19 mouse cellular contexts compared by ENCODE assay signal in the genomic region with DNA sequence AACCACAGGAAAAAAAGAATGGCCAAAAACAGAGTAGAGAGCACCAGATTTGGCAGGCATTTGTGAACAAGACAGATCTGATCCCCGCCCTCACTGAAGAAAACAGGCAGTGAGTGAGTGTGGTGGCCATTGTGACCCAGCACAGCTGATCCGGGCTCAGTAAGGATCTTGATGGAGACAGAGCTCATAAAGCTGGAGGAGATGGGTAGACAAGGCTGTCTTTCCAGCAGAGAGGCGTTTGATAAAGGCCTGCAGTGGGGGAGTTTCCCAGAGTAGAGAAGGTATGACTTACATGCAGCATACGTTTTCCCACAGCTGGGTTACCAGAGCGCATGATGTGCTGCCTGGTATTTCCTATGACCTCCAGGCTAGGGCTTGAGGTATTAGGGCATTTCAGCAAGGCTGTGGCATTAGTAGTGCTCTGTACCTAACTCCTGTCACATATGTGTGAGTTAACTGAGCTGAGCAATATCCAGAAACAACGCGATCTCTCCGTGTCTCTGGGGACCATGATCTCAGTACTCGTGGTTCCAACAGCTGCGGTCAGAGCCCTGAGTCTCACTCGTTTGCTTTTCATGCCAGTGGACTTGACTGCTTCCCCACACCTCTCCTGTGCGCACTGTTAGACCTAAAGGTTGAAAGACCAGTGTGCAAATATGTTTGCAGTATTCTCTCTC. TPM values are rescaled to one million over a fixed set of nuclear protein-coding genes. Genes with fewer than 3 reads are reported as not detected.
DNase-seq lines count a peak whose midpoint lies in the region; ATAC-seq and TF ChIP-seq lines count a peak whose summit lies in the region.
"Had no signal": no experiment of that assay in that cellular context is flagged by ENCODE, and none has a peak within 500 bp of the region (broad histone marks: within the 10 kb centered on the region; RNA-seq: fewer than 3 reads in every experiment).

No protein-coding gene starts in this region.

- H3K27me3 ChIP-seq in heart, adult 2 months (ENCODE audit: control insufficient read depth, insufficient read depth, low read length) = no peaks in the 10 kb centered on the region
- no peaks in the 10 kb centered on the region for H3K27me3 ChIP-seq in heart, embryonic 10.5 days (ENCODE audit: insufficient read depth, poor library complexity, severe bottlenecking)
- H3K27me3 ChIP-seq in kidney, adult 2 months (replicated peaks; ENCODE audit: control insufficient read depth, insufficient read depth, low read length) = no peaks in the 10 kb centered on the region
- H3K27me3 ChIP-seq in kidney, embryonic 16.5 days (ENCODE audit: insufficient read depth, low read length) = no peaks in the 10 kb centered on the region
- H3K27me3 ChIP-seq in testis, adult 2 months (ENCODE audit: control insufficient read depth, insufficient read depth, low read length) = no peaks in the 10 kb centered on the region
- H3K27me3 ChIP-seq: embryonic facial prominence, embryonic 13.5 days; limb, embryonic 13.5 days; megakaryocyte, embryonic 14.5 days; midbrain, embryonic 13.5 days had no signal

- H3K9me3 ChIP-seq in heart, embryonic 10.5 days = no peaks in the 10 kb centered on the region
- H3K9me3 ChIP-seq in kidney, embryonic 16.5 days (ENCODE audit: low read length) = no peaks in the 10 kb centered on the region
- H3K9me3 ChIP-seq: embryonic facial prominence, embryonic 13.5 days; megakaryocyte, embryonic 14.5 days; midbrain, embryonic 13.5 days had no signal

- peaks cover 1% of the 10 kb centered on the region; the same call in 1 of the 2 replicates for H3K4me1 ChIP-seq in heart, adult 2 months (ENCODE audit: control insufficient read depth, insufficient read depth, low read length)
- no peaks in the 10 kb centered on the region for H3K4me1 ChIP-seq in heart, embryonic 10.5 days
- H3K4me1 ChIP-seq in kidney, adult 2 months (ENCODE audit: control insufficient read depth, insufficient read depth, low read length) = peaks cover 9% of the 10 kb centered on the region
- H3K4me1 ChIP-seq in kidney, embryonic 16.5 days (ENCODE audit: insufficient read depth, low read length) = no peaks in the 10 kb centered on the region
- H3K4me1 ChIP-seq in testis, adult 2 months (ENCODE audit: control insufficient read depth, insufficient read depth, low read length) = no peaks in the 10 kb centered on the region
- H3K4me1 ChIP-seq: embryonic facial prominence, embryonic 13.5 days; limb, embryonic 13.5 days; midbrain, embryonic 13.5 days had no signal

- no peak for ATAC-seq in kidney, embryonic 16.5 days (ENCODE audit: low FRiP score, low TSS enrichment)
- ATAC-seq: forebrain, embryonic 14.5 days; inflammation-experienced regulatory T-cells, adult 6 months; midbrain, embryonic 13.5 days had no signal

- intact Hi-C loops in heart, adult 2 months (cut with DNase I) = no loop called here

- TF ChIP-seq EP300 in heart, adult 2 months (IDR thresholded peaks at IDR 0.05; ENCODE audit: insufficient read depth, low read depth, low read length) = no peak

- no peak overlapping the region for H3K4me3 ChIP-seq in heart, adult 2 months
- H3K4me3 ChIP-seq in heart, embryonic 10.5 days = no peak overlapping the region
- H3K4me3 ChIP-seq in kidney, adult 2 months (ENCODE audit: insufficient read depth, low read depth, low read length) = no peak overlapping the region
- H3K4me3 ChIP-seq in kidney, embryonic 16.5 days (ENCODE audit: low read length) = no peak overlapping the region
- peak overlapping the region; percentile 5 for H3K4me3 ChIP-seq in testis, adult 2 months (ENCODE audit: control insufficient read depth, low read depth, low read length)
- H3K4me3 ChIP-seq: embryonic facial prominence, embryonic 13.5 days; limb, embryonic 13.5 days; megakaryocyte, embryonic 14.5 days; midbrain, embryonic 13.5 days had no signal

- no peak overlapping the region for H3K9ac ChIP-seq in heart, adult 2 months (ENCODE audit: low read depth, low read length)
- H3K9ac ChIP-seq in kidney, embryonic 16.5 days (replicated peaks; ENCODE audit: low read length) = no peak overlapping the region
- H3K9ac ChIP-seq: embryonic facial prominence, embryonic 13.5 days; hindbrain, embryonic 14.5 days; limb, embryonic 13.5 days; midbrain, embryonic 13.5 days had no signal

- H3K79me2 ChIP-seq in heart, adult 2 months (replicated peaks; ENCODE audit: control insufficient read depth, insufficient read depth, low read length) = no peaks in the 10 kb centered on the region

- WGBS in heart, adult 2 months = 58% methylated on average over 12 of the region's 12 CpGs
- WGBS in heart, embryonic 10.5 days = 91% methylated on average over 12 of the region's 12 CpGs
- 68% methylated on average over 12 of the region's 12 CpGs for WGBS in kidney, adult 2 months
- WGBS in kidney, embryonic 16.5 days = 80% methylated on average over 12 of the region's 12 CpGs

- DNase-seq in heart, adult 2 months = peak in 1 of 2 experiments; percentile 41
- no peak for DNase-seq in heart, embryonic 10.5 days (ENCODE audit: low spot score)
- no peak for DNase-seq in kidney, adult 2 months
- DNase-seq in testis, postnatal 14 days (ENCODE audit: low spot score) = no peak
- no peak for DNase-seq in layer of hippocampus, adult 11-12 months (ENCODE audit: low spot score)
- DNase-seq: adrenal gland, postnatal 10 days; kidney, postnatal 4 days; layer of hippocampus, adult 9-11 months had no signal

- no peak for TF ChIP-seq POLR2A in heart, adult 2 months (IDR thresholded peaks at IDR 0.05; ENCODE audit: insufficient read depth, low read depth, low read length)
- no peak for TF ChIP-seq POLR2A in kidney, adult 2 months (IDR thresholded peaks at IDR 0.05; ENCODE audit: low read depth, low read length)
- TF ChIP-seq POLR2A in testis, adult 2 months (IDR thresholded peaks at IDR 0.05; ENCODE audit: control insufficient read depth, low read depth, low read length) = no peak

- H3K4me2 ChIP-seq in kidney, embryonic 16.5 days (replicated peaks; ENCODE audit: low read depth, low read length) = no peak overlapping the region
- H3K4me2 ChIP-seq: embryonic facial prominence, embryonic 13.5 days; hindbrain, embryonic 14.5 days; limb, embryonic 13.5 days; midbrain, embryonic 13.5 days had no signal

- peaks cover 9% of the 10 kb centered on the region for H3K36me3 ChIP-seq in heart, adult 2 months (ENCODE audit: control insufficient read depth, insufficient read depth, low read length)
- H3K36me3 ChIP-seq in heart, embryonic 10.5 days = peaks cover 74% of the 10 kb centered on the region
- peaks cover 11% of the 10 kb centered on the region for H3K36me3 ChIP-seq in kidney, adult 2 months (ENCODE audit: control insufficient read depth, insufficient read depth, low read length)
- peaks cover 74% of the 10 kb centered on the region for H3K36me3 ChIP-seq in kidney, embryonic 16.5 days (ENCODE audit: insufficient read depth, low read length)
- peaks cover 5% of the 10 kb centered on the region for H3K36me3 ChIP-seq in testis, adult 2 months (ENCODE audit: control insufficient read depth, insufficient read depth, low read length)

- peak overlapping the region; percentile 38 for H3K27ac ChIP-seq in heart, adult 2 months
- H3K27ac ChIP-seq in heart, embryonic 10.5 days = no peak overlapping the region
- H3K27ac ChIP-seq in kidney, adult 2 months (ENCODE audit: insufficient read depth, low read depth, low read length) = peak overlapping the region; percentile 56
- no peak overlapping the region for H3K27ac ChIP-seq in kidney, embryonic 16.5 days (ENCODE audit: low read length)
- H3K27ac ChIP-seq in testis, adult 2 months (ENCODE audit: control insufficient read depth, insufficient read depth, low read depth, low read length) = 0 out of 2 replicates have a peak overlapping the region, but pooled peaks have one; percentile 18
- H3K27ac ChIP-seq: embryonic facial prominence, embryonic 13.5 days; hindbrain, embryonic 14.5 days; limb, embryonic 13.5 days; midbrain, embryonic 13.5 days had no signal

- no peak for TF ChIP-seq CTCF in heart, adult 2 months (IDR thresholded peaks at IDR 0.05)
- TF ChIP-seq CTCF in kidney, adult 2 months (conservative IDR thresholded peaks at IDR 0.05; ENCODE audit: insufficient read depth, insufficient read length, low read depth, low read length) = no peak
- no peak for TF ChIP-seq CTCF in testis, adult 2 months (IDR thresholded peaks at IDR 0.05; ENCODE audit: control insufficient read depth, insufficient read depth, insufficient replicate concordance, low read depth, low read length)

RNA-seq across cellular contexts. Expression of a gene that starts 22.9 kb away (rescaled TPM):
- total RNA-seq in heart, adult 2 months (2021) = 1 to 10 TPM; 7.3 to 7.4 TPM
- 6.9 and 10.4 TPM in 2 replicates for polyA plus RNA-seq in heart, adult 2 months (2012; rRNA removed)
- polyA plus RNA-seq in heart, embryonic 10.5 days (2016; fragmentation: Nextera tagmentation; extraction: Ambion mirVana) = 2.1 and 3.5 TPM in 2 replicates
- 11.3 and 17.0 TPM in 2 replicates for polyA plus RNA-seq in kidney, adult 2 months (2012; rRNA removed)
- polyA plus RNA-seq in kidney, embryonic 16.5 days (2015; fragmentation: Nextera tagmentation; extraction: Ambion mirVana) = 0.54 and 1.0 TPM in 2 replicates
- 11.2 and 13.3 TPM in 2 replicates for polyA plus RNA-seq in testis, adult 2 months (2012; rRNA removed)
- total RNA-seq: monocyte, adult 5-6 weeks; neutrophil, adult 5-6 weeks had no signal
- polyA plus RNA-seq: forebrain, embryonic 14.5 days; inflammation-experienced regulatory T-cells, adult 6 months; midbrain, embryonic 13.5 days had no signal

RNA-seq across cellular contexts. Expression of a gene that starts 25.2 kb away (rescaled TPM):
- total RNA-seq in heart, adult 2 months (2021) = 10 to 100 TPM; 31.9 to 34.9 TPM
- polyA plus RNA-seq in heart, adult 2 months (2012; rRNA removed) = 20.4 and 22.4 TPM in 2 replicates
- polyA plus RNA-seq in heart, embryonic 10.5 days (2016; fragmentation: Nextera tagmentation; extraction: Ambion mirVana) = 81.0 and 96.1 TPM in 2 replicates
- 32.5 and 35.1 TPM in 2 replicates for polyA plus RNA-seq in kidney, adult 2 months (2012; rRNA removed)
- polyA plus RNA-seq in kidney, embryonic 16.5 days (2015; fragmentation: Nextera tagmentation; extraction: Ambion mirVana) = 107 and 108 TPM in 2 replicates
- 41.6 and 44.1 TPM in 2 replicates for polyA plus RNA-seq in testis, adult 2 months (2012; rRNA removed)

RNA-seq across cellular contexts. Expression of a gene that starts 55.4 kb away (rescaled TPM):
- total RNA-seq in heart, adult 2 months (2021) = 10 to 100 TPM; 27.7 to 28.3 TPM
- polyA plus RNA-seq in heart, adult 2 months (2012; rRNA removed) = 28.1 and 32.9 TPM in 2 replicates
- 45.9 and 52.5 TPM in 2 replicates for polyA plus RNA-seq in heart, embryonic 10.5 days (2016; fragmentation: Nextera tagmentation; extraction: Ambion mirVana)
- 64.5 and 67.4 TPM in 2 replicates for polyA plus RNA-seq in kidney, adult 2 months (2012; rRNA removed)
- polyA plus RNA-seq in kidney, embryonic 16.5 days (2015; fragmentation: Nextera tagmentation; extraction: Ambion mirVana) = 53.8 and 55.4 TPM in 2 replicates
- 17.2 and 19.3 TPM in 2 replicates for polyA plus RNA-seq in testis, adult 2 months (2012; rRNA removed)

Comparison
In these comparisons a context has a peak if more than half of its experiments do, and no peak if none do; other contexts are left out.
1. H3K27ac ChIP-seq: peak in heart, adult 2 months (single experiment), kidney, adult 2 months (single experiment) and testis, adult 2 months (single experiment); none in heart, embryonic 10.5 days (single experiment) and kidney, embryonic 16.5 days (single experiment).